Mouse (Mus musculus): Measurements from ENCODE around the gene Naa15.
A peak's percentile ranks its signal among the peaks of the same experiment; 100 is the strongest.

Naa15 gene

DNA sequence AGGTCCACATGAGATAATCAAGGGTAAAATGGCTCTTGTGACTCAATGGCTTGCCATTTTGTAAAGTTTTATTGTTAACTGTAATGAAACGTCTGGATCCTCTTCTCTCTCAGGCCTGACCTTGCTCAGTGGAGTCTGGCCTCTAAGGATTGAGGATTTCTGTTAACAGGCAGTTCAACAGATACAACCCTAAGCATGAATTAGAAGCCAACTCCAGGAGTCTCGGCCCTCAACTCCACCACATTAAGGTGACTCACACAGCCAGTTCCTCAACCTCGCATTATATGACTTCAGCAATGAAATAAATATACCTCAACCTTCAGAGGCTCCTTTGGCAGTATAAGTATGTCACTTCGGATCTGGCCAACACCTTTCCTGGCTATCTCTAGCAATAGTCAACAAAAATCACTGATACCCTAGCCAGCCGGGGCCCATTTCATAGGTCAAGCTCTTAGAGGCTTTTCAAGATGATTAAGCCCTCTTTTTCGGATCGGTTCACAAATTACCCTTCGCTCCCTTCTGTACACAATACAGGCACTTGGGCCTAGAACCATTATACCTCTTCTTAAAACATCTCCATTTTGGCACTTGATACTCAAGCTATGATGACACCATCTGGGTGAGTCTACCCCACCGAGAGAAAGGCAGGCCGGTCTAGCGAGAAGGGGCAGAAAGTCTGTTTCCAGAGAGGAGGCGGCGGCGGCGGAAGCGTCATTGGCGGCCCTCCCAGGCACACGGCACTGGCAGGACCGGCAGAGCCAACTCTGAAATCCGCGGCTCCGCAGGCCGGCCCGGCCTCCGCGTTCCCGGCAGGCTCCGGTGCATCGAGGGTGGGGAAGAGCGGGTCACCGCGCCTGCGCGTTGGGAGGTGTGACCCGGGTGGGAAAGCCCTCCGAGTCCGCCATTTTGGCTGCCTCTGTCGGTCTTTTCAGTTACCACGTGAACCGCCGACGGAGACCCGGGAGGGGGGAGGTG is at the start of gene Naa15:
Naa15 (plus strand) TSS at position 51 of the 975 bp plus-strand sequence.
- Histone ChIP-seq H3K9me3 (ENCODE audit: low read length) (no peaks in the 10 kb centered on the region), H3K4me1 (replicated peaks; ENCODE audit: low read depth, low read length) (peaks cover 54% of the 10 kb centered on the region), H3K36me3 (ENCODE audit: insufficient read depth, low read length) (peaks cover 34% of the 10 kb centered on the region), H3K4me3 (replicated peaks; ENCODE audit: low read length) (peak within 1 kb of the TSS; percentile 97), H3K27me3 (ENCODE audit: insufficient read depth, low read length) (no peaks in the 10 kb centered on the region)
- TF ChIP-seq NANOG (IDR thresholded peaks at IDR 0.05; ENCODE audit: borderline replicate concordance, low read length) (no peak), POU5F1 (IDR thresholded peaks at IDR 0.05; ENCODE audit: borderline replicate concordance, low read length) (no peak), CTCF (conservative IDR thresholded peaks at IDR 0.05; ENCODE audit: low read length) (no peak)

DNA sequence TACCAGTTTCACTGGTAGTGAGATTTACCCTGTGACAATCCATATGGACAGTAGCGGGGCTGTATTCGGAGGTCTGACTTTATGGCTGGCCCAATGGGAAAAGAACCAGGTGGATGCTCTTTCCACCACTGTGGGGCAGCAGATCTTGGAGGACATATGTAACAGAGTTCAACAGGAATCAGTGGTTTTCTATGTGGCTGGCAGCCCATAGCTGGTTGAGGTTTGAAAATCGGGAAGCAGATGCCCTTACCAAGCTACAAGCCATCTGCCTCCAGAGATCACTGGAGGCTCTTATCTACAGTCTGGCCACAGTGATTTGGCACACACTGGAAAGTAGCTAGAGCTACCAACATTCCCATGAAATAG is 49.4 kb upstream of the Naa15 start:
- H3K4me3 ChIP-seq (replicated peaks; ENCODE audit: low read length), result peak overlapping the region; percentile 39
- no peaks in the 10 kb centered on the region for H3K36me3 ChIP-seq (ENCODE audit: insufficient read depth, low read length)
- H3K27me3 ChIP-seq (ENCODE audit: insufficient read depth, low read length), result peaks cover 34% of the 10 kb centered on the region
- H3K4me1 ChIP-seq (replicated peaks; ENCODE audit: low read depth, low read length), result peaks cover 35% of the 10 kb centered on the region
- no peaks in the 10 kb centered on the region for H3K9me3 ChIP-seq (ENCODE audit: low read length)
- TF ChIP-seq POU5F1 (IDR thresholded peaks at IDR 0.05; ENCODE audit: borderline replicate concordance, low read length) (no peak), CTCF (conservative IDR thresholded peaks at IDR 0.05; ENCODE audit: low read length) (no peak), NANOG (IDR thresholded peaks at IDR 0.05; ENCODE audit: borderline replicate concordance, low read length) (no peak)

DNA sequence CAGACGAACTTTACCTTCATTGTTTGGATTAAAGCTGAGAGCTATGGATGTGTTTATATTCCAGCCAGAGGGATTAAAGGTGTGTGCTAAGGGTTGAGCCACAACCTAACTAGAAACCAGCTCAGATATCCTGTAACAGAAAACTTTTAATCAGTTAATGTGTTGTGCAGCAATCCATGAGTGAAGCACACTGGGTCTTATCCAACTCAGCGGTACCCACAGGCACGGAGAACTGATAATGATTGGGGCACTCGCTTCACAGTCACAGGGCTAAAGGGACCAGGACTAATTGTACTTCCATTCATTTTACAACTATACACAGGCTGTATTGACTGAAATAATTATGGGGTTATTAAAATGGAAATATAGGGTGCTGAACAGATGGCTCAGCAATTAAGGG is 48.0 kb upstream of the Naa15 start:
- no peaks in the 10 kb centered on the region for H3K9me3 ChIP-seq (ENCODE audit: low read length)
- H3K27me3 ChIP-seq (ENCODE audit: insufficient read depth, low read length), result peaks cover 34% of the 10 kb centered on the region
- H3K4me1 ChIP-seq (replicated peaks; ENCODE audit: low read depth, low read length), result peaks cover 22% of the 10 kb centered on the region
- H3K36me3 ChIP-seq (ENCODE audit: insufficient read depth, low read length), result no peaks in the 10 kb centered on the region
- no peak overlapping the region for H3K4me3 ChIP-seq (replicated peaks; ENCODE audit: low read length)
- TF ChIP-seq NANOG (IDR thresholded peaks at IDR 0.05; ENCODE audit: borderline replicate concordance, low read length) (no peak), CTCF (conservative IDR thresholded peaks at IDR 0.05; ENCODE audit: low read length) (no peak)

DNA sequence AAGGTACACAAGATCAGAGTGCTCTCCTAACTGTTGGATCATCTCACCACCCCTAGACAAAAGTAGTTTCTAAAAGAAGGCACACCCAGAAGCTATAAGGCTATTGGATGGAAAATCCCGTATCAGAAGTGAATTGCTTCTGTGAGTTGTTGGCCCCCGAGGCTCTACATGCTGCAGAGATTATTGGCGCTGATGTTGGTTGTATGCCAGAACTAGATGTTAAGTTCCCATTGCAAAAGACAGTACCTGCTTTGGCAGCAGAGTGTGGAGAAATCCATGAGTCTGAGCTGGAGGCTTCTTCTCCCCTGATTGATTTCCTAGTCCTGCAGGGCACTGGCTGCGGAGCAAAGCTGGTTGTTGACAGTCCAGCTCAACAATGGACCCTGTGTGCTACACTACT is 46.9 kb upstream of the Naa15 start:
- H3K27me3 ChIP-seq (ENCODE audit: insufficient read depth, low read length), result peaks cover 29% of the 10 kb centered on the region
- TF ChIP-seq CTCF (conservative IDR thresholded peaks at IDR 0.05; ENCODE audit: low read length) (no peak), NANOG (IDR thresholded peaks at IDR 0.05; ENCODE audit: borderline replicate concordance, low read length) (no peak), POU5F1 (IDR thresholded peaks at IDR 0.05; ENCODE audit: borderline replicate concordance, low read length) (no peak)
- H3K36me3 ChIP-seq (ENCODE audit: insufficient read depth, low read length), result no peaks in the 10 kb centered on the region
- no peak overlapping the region for H3K4me3 ChIP-seq (replicated peaks; ENCODE audit: low read length)
- peaks cover 15% of the 10 kb centered on the region for H3K4me1 ChIP-seq (replicated peaks; ENCODE audit: low read depth, low read length)
- H3K9me3 ChIP-seq (ENCODE audit: low read length), result no peaks in the 10 kb centered on the region

DNA sequence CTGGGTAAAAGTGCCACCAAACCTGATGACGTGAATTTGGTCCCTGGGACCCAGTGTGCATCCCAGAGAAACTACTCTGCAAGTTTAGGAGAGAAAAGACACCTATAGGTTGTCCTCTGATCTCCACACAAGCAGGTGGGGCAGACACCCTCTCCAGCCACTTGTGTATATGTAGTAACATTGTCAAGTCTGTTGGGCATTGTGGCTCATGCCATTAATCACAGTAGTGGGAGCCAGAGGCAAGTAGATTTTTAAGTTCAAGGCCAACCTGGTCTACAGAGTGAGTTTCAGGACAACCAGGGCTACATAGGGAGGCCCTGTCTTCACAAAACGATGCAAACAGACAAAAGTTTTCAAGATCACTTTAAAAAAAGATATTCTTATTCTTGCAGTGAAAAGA is 43.1 kb upstream of the Naa15 start:
- TF ChIP-seq NANOG (IDR thresholded peaks at IDR 0.05; ENCODE audit: borderline replicate concordance, low read length) (no peak), POU5F1 (IDR thresholded peaks at IDR 0.05; ENCODE audit: borderline replicate concordance, low read length) (no peak), CTCF (conservative IDR thresholded peaks at IDR 0.05; ENCODE audit: low read length) (no peak)
- no peaks in the 10 kb centered on the region for H3K36me3 ChIP-seq (ENCODE audit: insufficient read depth, low read length)
- H3K27me3 ChIP-seq (ENCODE audit: insufficient read depth, low read length), result no peaks in the 10 kb centered on the region
- no peak overlapping the region for H3K4me3 ChIP-seq (replicated peaks; ENCODE audit: low read length)
- 0 out of 2 replicates have a peak, but pooled peaks cover 3% of the 10 kb centered on the region for H3K9me3 ChIP-seq (ENCODE audit: low read length)
- H3K4me1 ChIP-seq (replicated peaks; ENCODE audit: low read depth, low read length), result peaks cover 4% of the 10 kb centered on the region; the same call in 1 of the 2 replicates

DNA sequence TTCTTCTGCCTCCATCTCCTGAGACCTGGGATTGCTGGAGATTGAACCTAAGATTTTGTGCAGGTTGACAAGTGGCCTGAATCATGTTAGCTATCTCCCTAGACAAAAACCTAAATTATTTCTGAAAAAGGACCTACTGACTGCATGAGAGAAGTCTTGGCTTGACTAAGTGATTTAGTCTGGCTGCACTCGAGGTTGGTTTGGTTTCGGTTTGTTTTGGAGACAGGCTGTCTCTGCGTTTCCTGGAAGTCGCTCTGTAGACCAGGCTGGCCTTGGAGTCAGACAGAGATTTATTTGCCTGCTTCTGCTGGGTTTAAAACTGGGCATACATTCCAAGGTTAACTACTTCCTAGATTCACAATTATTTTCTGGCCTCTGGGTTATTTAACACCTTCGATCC is 42.1 kb upstream of the Naa15 start:
- no peak for TF ChIP-seq NANOG (IDR thresholded peaks at IDR 0.05; ENCODE audit: borderline replicate concordance, low read length)
- TF ChIP-seq CTCF (conservative IDR thresholded peaks at IDR 0.05; ENCODE audit: low read length), result no peak
- no peak for TF ChIP-seq POU5F1 (IDR thresholded peaks at IDR 0.05; ENCODE audit: borderline replicate concordance, low read length)
- Histone ChIP-seq H3K9me3 (ENCODE audit: low read length) (0 out of 2 replicates have a peak, but pooled peaks cover 3% of the 10 kb centered on the region), H3K4me1 (replicated peaks; ENCODE audit: low read depth, low read length) (peaks cover 4% of the 10 kb centered on the region; the same call in 1 of the 2 replicates), H3K36me3 (ENCODE audit: insufficient read depth, low read length) (no peaks in the 10 kb centered on the region), H3K4me3 (replicated peaks; ENCODE audit: low read length) (no peak overlapping the region), H3K27me3 (ENCODE audit: insufficient read depth, low read length) (no peaks in the 10 kb centered on the region)

DNA sequence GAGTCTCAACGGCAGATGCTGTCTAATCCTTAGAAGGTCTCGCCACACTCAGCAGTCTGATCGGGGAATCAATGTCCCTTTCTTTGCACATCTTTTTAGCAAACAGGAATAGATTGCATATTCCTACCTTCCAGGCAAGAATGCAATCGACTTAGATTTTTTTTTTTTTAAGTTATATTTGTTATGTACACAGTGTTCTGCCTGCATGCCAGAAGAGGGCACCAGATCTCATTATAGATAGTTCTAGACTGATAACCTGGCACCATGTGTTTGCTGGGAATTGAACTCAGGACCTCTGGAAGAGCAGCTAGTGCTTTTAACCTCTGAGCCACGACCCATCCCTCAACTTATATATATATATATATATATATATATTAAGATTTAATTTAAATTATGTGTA is 41.4 kb upstream of the Naa15 start:
- no peak for TF ChIP-seq POU5F1 (IDR thresholded peaks at IDR 0.05; ENCODE audit: borderline replicate concordance, low read length)
- TF ChIP-seq CTCF (conservative IDR thresholded peaks at IDR 0.05; ENCODE audit: low read length), result no peak; the same call in 1 of the 2 replicates
- TF ChIP-seq NANOG (IDR thresholded peaks at IDR 0.05; ENCODE audit: borderline replicate concordance, low read length), result no peak
- H3K27me3 ChIP-seq (ENCODE audit: insufficient read depth, low read length), result no peaks in the 10 kb centered on the region
- H3K9me3 ChIP-seq (ENCODE audit: low read length), result 0 out of 2 replicates have a peak, but pooled peaks cover 3% of the 10 kb centered on the region
- no peak overlapping the region for H3K4me3 ChIP-seq (replicated peaks; ENCODE audit: low read length)
- no peaks in the 10 kb centered on the region for H3K36me3 ChIP-seq (ENCODE audit: insufficient read depth, low read length)
- peaks cover 10% of the 10 kb centered on the region for H3K4me1 ChIP-seq (replicated peaks; ENCODE audit: low read depth, low read length)

DNA sequence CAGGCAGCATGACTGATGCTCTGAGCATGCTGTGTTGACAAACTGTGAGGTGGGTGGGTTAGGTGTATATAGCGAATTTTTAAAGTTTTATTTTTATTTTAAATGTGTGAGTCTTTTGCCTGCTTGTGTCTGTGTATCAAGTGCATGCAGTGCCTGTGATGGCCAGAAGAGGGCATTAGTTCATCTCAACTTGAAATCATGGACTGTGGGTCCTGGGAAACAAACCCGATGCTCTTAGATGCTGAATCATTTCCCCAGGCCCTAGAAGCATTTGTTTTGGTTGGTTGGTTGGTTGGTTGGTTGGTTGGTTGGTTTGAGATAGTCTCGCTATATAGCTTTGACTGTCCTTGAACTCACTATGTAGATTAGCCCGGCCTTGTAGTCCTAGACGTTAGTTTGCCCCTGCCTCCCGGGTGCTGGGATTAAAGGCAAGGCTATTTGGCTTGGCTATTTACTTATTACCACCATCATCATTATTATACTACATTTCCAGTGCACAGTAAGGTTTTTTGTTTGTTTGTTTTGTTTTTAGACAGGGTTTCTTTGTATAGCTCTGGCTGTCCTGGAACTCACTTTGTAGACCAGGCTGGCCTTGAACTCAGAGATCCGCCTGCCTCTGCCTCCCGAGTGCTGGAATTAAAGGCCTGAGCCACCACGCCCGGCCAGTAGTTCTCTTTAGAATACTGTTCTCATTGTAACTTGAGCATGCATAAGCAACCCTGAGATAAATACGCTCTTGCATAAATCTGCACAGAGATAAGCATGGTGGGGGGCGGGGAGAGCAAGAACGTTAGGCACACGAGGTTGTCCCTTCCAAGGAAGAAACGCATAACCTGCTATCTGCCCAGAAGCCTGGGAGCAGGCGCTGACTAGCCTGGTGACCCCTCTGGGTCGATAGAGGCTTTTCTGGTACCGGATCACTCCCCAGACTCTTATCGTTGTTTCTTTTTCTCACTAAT is 39.4 kb upstream of the Naa15 start:
- no peaks in the 10 kb centered on the region for H3K36me3 ChIP-seq (ENCODE audit: insufficient read depth, low read length)

More for the DNA sequence above, 39.4 kb upstream of the Naa15 start:
- no peak overlapping the region for H3K4me3 ChIP-seq (replicated peaks; ENCODE audit: low read length)
- H3K4me1 ChIP-seq (replicated peaks; ENCODE audit: low read depth, low read length), result peaks cover 12% of the 10 kb centered on the region
- H3K9me3 ChIP-seq (ENCODE audit: low read length), result 0 out of 2 replicates have a peak, but pooled peaks cover 3% of the 10 kb centered on the region
- TF ChIP-seq NANOG (IDR thresholded peaks at IDR 0.05; ENCODE audit: borderline replicate concordance, low read length), result no peak
- TF ChIP-seq POU5F1 (IDR thresholded peaks at IDR 0.05; ENCODE audit: borderline replicate concordance, low read length), result no peak
- TF ChIP-seq CTCF (conservative IDR thresholded peaks at IDR 0.05; ENCODE audit: low read length), result peak; percentile 84
- H3K27me3 ChIP-seq (ENCODE audit: insufficient read depth, low read length), result no peaks in the 10 kb centered on the region

All from E14TG2a.4 (cell line).